Mouse (Mus musculus) brain, adult 10 weeks (tissue): ENCODE data around the gene 4930503B20Rik. TPM values are rescaled to one million over a fixed set of nuclear protein-coding genes. Genes with fewer than 3 reads are reported as not detected.

ENCODE experiments used
- polyA plus RNA-seq: library from polyadenylated mRNA; stranded (reverse); fragments of 350-450 nt; fragmentation: Illumina TruSeq; extraction: RNeasy Lipid Tissue Mini Kit (QIAGEN cat#74804); gene quantifications from one replicate; pipeline ENCODE4 v1.2.3, GENCODE M21; 2015; ENCODE audit warnings: low read depth, low replicate concordance

4930503B20Rik gene
- polyA plus RNA-seq, result not detected

GRCm38 (mm10) chr3:146651217-146651616 lies at the start of gene 4930503B20Rik:
4930503B20Rik (minus strand) TSS chr3:146651317.

DNA sequence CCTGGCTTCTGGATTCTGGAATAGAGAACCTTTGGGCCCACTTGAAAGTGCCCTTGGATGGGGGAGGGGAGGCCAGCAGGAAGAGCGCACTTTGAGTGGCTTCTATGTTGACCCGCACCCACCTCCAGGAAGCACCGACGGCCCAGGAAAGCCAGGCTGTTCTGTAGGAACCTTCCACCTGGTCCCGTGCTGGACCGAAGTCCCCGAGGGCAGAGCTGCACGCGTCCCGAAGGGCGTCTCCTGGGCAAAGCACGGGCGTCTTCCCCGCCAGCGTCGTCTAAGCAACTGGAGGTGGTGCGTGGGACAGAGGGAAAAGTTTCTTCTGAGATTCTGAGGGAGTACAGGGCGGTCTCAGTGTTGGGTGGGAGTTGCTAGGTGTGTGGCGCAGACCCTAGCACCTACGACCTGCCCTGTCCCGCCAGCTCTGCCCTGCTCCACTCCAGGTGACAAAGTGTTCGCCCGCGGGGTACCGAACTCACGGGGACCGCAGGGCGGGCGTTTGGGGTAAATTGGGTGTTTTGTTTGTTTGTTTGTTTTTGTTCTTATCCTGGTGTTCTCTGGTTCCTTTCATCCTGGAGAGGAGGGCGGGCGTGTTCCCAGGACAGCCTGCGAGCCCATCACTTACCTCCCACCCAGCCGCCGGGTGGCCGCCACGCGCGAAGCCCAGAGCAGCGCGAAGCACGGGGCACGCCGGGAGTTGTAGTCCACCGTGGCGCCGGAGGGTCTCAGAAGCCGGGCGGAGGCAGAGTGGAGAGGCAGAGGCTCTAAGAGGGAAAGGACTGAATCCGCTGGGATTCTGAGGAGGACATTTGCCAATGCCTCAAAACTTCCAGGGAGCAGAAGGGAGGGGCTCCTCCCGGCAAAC lies 33.9 kb upstream of the 4930503B20Rik start, which contains the start of gene Samd13:
Gene Samd13, minus strand, starts transcription at position 782 of the 865 bp plus-strand sequence.

DNA sequence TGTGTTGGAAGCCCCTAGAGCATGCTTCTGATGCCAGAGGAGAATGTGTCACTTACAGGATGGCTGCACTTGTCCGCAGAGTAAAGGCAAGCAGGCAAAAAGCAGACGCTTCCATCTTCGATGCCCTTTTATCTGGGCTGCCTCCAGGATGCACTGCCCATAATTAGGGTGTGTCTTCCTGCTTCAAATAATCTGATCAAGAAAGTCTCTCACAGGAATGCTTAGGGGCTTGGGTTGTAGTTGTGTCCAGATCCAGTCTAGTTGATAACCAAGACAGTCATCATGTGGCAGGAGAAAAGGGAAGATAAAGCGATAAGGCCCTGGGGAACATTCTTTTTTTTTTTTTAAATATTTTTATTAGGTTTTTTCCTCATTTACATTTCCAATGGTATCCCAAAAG lies 35.6 kb downstream of the 4930503B20Rik start, which contains the start of gene Dnase2b:
Gene Dnase2b, minus strand, starts transcription at position 101 of the 400 bp plus-strand sequence.

Other genes starting within 250 kb of the 4930503B20Rik start
- gene Ssx2ip, start 246.7 kb downstream of the 4930503B20Rik start, polyA plus RNA-seq, result 54.5 TPM
- gene Ctbs, start 201.5 kb downstream of the 4930503B20Rik start, polyA plus RNA-seq, result 9.6 TPM
- 3.6 TPM for gene Spata1, start 151.6 kb downstream of the 4930503B20Rik start, polyA plus RNA-seq
- 115 TPM for gene Gng5, start 151.5 kb downstream of the 4930503B20Rik start, polyA plus RNA-seq
- 20.7 TPM for gene Rpf1, start 129.9 kb downstream of the 4930503B20Rik start, polyA plus RNA-seq
- 1.2 TPM for gene Uox, start 80.9 kb downstream of the 4930503B20Rik start, polyA plus RNA-seq
- gene Dnase2b, start 35.7 kb downstream of the 4930503B20Rik start, polyA plus RNA-seq, result 0.16 TPM
- gene Samd13, start 34.3 kb upstream of the 4930503B20Rik start, polyA plus RNA-seq, result 0.45 TPM
- 312 TPM for gene Prkacb, start 161.7 kb upstream of the 4930503B20Rik start, polyA plus RNA-seq
- gene Ttll7, start 201.1 kb upstream of the 4930503B20Rik start, polyA plus RNA-seq, result 126 TPM